In genomic region chr6:52968346-52968891, GRCm38 (mm10) we compare ENCODE assay signal across 17 mouse cellular contexts.
DNase-seq lines count a peak whose midpoint lies in the region; ATAC-seq and TF ChIP-seq lines count a peak whose summit lies in the region.
"Had no signal": no experiment of that assay in that cellular context is flagged by ENCODE, and none has a peak within 500 bp of the region (broad histone marks: within the 10 kb centered on the region; RNA-seq: fewer than 3 reads in every experiment).

No protein-coding gene starts in this region.

- peak overlapping the region; percentile 28; the same call in 1 of the 2 replicates for H3K4me2 ChIP-seq in heart, embryonic 12.5 days
- no peak overlapping the region for H3K4me2 ChIP-seq in lung, embryonic 15.5 days
- H3K4me2 ChIP-seq in stomach, postnatal 0 days (replicated peaks; ENCODE audit: low read depth): no peak overlapping the region
- H3K4me2 ChIP-seq: embryonic facial prominence, embryonic 15.5 days; forebrain, embryonic 12.5 days had no signal

- H3K9ac ChIP-seq in heart, embryonic 12.5 days: 0 out of 2 replicates have a peak overlapping the region, but pooled peaks have one; percentile 22
- H3K9ac ChIP-seq in lung, embryonic 15.5 days: no peak overlapping the region
- no peak overlapping the region for H3K9ac ChIP-seq in stomach, postnatal 0 days (ENCODE audit: low read length)
- H3K9ac ChIP-seq: embryonic facial prominence, embryonic 15.5 days; forebrain, embryonic 12.5 days had no signal

- no peak for TF ChIP-seq EP300 in stomach, postnatal 0 days (optimal IDR thresholded peaks at IDR 0.05)

- H3K27ac ChIP-seq in heart, embryonic 12.5 days (ENCODE audit: poor library complexity, severe bottlenecking): peak overlapping the region; percentile 53
- peak overlapping the region; percentile 51 for H3K27ac ChIP-seq in lung, embryonic 15.5 days
- H3K27ac ChIP-seq in limb, embryonic 10.5 days: peak overlapping the region; percentile 86
- 0 out of 2 replicates have a peak overlapping the region, but pooled peaks have one; percentile 30 for H3K27ac ChIP-seq in stomach, postnatal 0 days (replicated peaks)
- H3K27ac ChIP-seq: embryonic facial prominence, embryonic 15.5 days; forebrain, embryonic 12.5 days had no signal

- TF ChIP-seq CTCF in stomach, postnatal 0 days (IDR thresholded peaks at IDR 0.05; ENCODE audit: low read depth): no peak

- no peak for DNase-seq in heart, postnatal 14 days
- no peak for DNase-seq in lung, postnatal 14 days
- peak; percentile 51 for DNase-seq in limb, embryonic 10.5 days (ENCODE audit: low spot score)
- DNase-seq in stomach, postnatal 0 days (ENCODE audit: low spot score): peak; percentile 10
- DNase-seq in right cerebral cortex, postnatal 4 days: no peak
- no peak for DNase-seq in cerebellum, adult 18-20 months
- DNase-seq: adrenal gland, postnatal 10 days; cerebellum, adult 9-11 months; kidney, postnatal 36 days; left cerebral cortex, postnatal 4 days; retina, postnatal 1 day; spleen, adult 18-20 months had no signal

- ATAC-seq in heart, embryonic 12.5 days (ENCODE audit: insufficient number of reproducible peaks, low FRiP score): no peak
- ATAC-seq in lung, embryonic 15.5 days (ENCODE audit: borderline replicate concordance, extremely low read depth, low FRiP score, low TSS enrichment): peak; percentile 46; the same call in 1 of the 2 replicates
- ATAC-seq in stomach, postnatal 0 days (ENCODE audit: low FRiP score, low TSS enrichment): peak; percentile 53; the same call in 1 of the 2 replicates
- ATAC-seq: inflammation-experienced regulatory T-cells, adult 6 months had no signal

- no peaks in the 10 kb centered on the region for H3K36me3 ChIP-seq in heart, embryonic 12.5 days
- H3K36me3 ChIP-seq in lung, embryonic 15.5 days: no peaks in the 10 kb centered on the region
- H3K36me3 ChIP-seq in limb, embryonic 10.5 days: no peaks in the 10 kb centered on the region
- H3K36me3 ChIP-seq in stomach, postnatal 0 days (ENCODE audit: control insufficient read depth, insufficient read depth, low read length): no peaks in the 10 kb centered on the region
- H3K36me3 ChIP-seq: embryonic facial prominence, embryonic 15.5 days; forebrain, embryonic 12.5 days had no signal

- no peaks in the 10 kb centered on the region for H3K9me3 ChIP-seq in heart, embryonic 12.5 days (replicated peaks)
- no peaks in the 10 kb centered on the region for H3K9me3 ChIP-seq in lung, embryonic 15.5 days
- no peaks in the 10 kb centered on the region for H3K9me3 ChIP-seq in limb, embryonic 10.5 days (replicated peaks)
- no peaks in the 10 kb centered on the region for H3K9me3 ChIP-seq in stomach, postnatal 0 days (ENCODE audit: control insufficient read depth, low read length)
- H3K9me3 ChIP-seq: embryonic facial prominence, embryonic 15.5 days; forebrain, embryonic 12.5 days had no signal

- H3K4me1 ChIP-seq in heart, embryonic 12.5 days (replicated peaks): peaks cover 45% of the 10 kb centered on the region
- peaks cover 35% of the 10 kb centered on the region for H3K4me1 ChIP-seq in lung, embryonic 15.5 days
- peaks cover 71% of the 10 kb centered on the region for H3K4me1 ChIP-seq in limb, embryonic 10.5 days
- no peaks in the 10 kb centered on the region for H3K4me1 ChIP-seq in stomach, postnatal 0 days (replicated peaks; ENCODE audit: control insufficient read depth, insufficient read depth)

- H3K4me3 ChIP-seq in heart, embryonic 12.5 days: no peak overlapping the region
- no peak overlapping the region for H3K4me3 ChIP-seq in lung, embryonic 15.5 days
- H3K4me3 ChIP-seq in limb, embryonic 10.5 days: 0 out of 2 replicates have a peak overlapping the region, but pooled peaks have one; percentile 10
- H3K4me3 ChIP-seq in stomach, postnatal 0 days (ENCODE audit: low read depth, low read length): no peak overlapping the region
- H3K4me3 ChIP-seq: embryonic facial prominence, embryonic 15.5 days; forebrain, embryonic 12.5 days had no signal

- intact Hi-C loops in heart, postnatal 14 days (cut with DNase I): loop anchor here (5.0 to 10.0 kb wide), 2 partner anchors 176 to 711 kb away; no protein-coding TSS in a partner anchor

- no peaks in the 10 kb centered on the region for H3K27me3 ChIP-seq in heart, embryonic 12.5 days (replicated peaks)
- H3K27me3 ChIP-seq in lung, embryonic 15.5 days: no peaks in the 10 kb centered on the region
- peaks cover 20% of the 10 kb centered on the region for H3K27me3 ChIP-seq in limb, embryonic 10.5 days (ENCODE audit: low read depth, poor library complexity, severe bottlenecking)
- H3K27me3 ChIP-seq in stomach, postnatal 0 days (ENCODE audit: control insufficient read depth, insufficient read depth, low read length): no peaks in the 10 kb centered on the region
- H3K27me3 ChIP-seq: embryonic facial prominence, embryonic 15.5 days; forebrain, embryonic 12.5 days had no signal

- 34% methylated on average over 12 of the region's 12 CpGs for WGBS in heart, embryonic 12.5 days
- 27% methylated on average over 12 of the region's 12 CpGs for WGBS in lung, embryonic 15.5 days
- 23% methylated on average over 12 of the region's 12 CpGs for WGBS in limb, embryonic 10.5 days
- WGBS in stomach, postnatal 0 days: 49% methylated on average over 12 of the region's 12 CpGs

Comparison
In these comparisons a context has a peak if more than half of its experiments do, and no peak if none do; other contexts are left out.
1. H3K27ac ChIP-seq: peak in every context shown above with its lines; median percentile 86 in limb, embryonic 10.5 days; 53 in heart, embryonic 12.5 days; 51 in lung, embryonic 15.5 days; 30 in stomach, postnatal 0 days.
2. DNase-seq: peak in limb, embryonic 10.5 days (single experiment) and stomach, postnatal 0 days (single experiment); none in heart, postnatal 14 days (0 of 2), lung, postnatal 14 days (single experiment), right cerebral cortex, postnatal 4 days (single experiment) and cerebellum, adult 18-20 months (0 of 2).